Comparison of ENCODE assay signal across 8 mouse cellular contexts in the genomic region with DNA sequence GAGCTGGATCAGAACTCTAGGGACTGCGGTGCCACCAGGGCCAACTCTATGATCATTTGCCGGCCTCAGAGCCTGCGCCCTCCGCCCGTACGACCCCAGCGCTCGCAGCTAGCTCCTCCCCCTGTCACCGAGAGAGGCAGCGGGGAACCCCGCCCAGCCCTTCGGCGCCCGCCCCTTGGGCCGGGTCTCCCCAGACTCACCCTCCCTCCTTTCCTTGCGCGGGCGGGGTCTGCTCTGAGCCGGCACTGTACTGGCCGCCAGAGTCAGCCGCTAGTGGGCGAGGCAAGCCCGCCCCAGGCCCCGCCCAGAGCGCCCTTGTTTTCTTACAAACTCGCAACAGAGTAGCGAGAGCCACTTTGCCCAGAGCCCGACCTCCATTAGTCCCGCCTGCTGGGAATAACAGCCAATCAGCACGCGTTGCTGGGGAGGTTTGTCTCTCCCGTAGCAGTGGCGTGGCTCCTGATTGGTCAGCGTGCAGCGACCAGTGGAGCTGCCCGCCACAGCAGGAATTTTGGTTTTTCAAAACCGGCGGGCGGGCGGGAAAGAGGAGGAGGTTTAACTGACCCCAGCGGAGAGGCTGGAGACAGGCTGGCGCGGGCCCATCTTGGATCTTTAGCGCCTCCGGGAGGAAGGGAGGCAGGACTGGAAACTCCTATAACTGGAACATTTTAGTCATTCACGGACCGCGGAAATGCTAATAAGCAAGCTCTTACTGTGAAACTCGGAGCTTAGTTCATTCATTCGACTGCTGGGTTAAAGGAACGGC. TPM values are rescaled to one million over a fixed set of nuclear protein-coding genes. Genes with fewer than 3 reads are reported as not detected.
DNase-seq lines count a peak whose midpoint lies in the region; ATAC-seq lines count a peak whose summit lies in the region.

A gene (minus strand): TSS at position 386 of the 766 bp plus-strand sequence.

- peak; percentile 100 for DNase-seq in adipocyte (ENCODE audit: low spot score)
- peak; percentile 100 for DNase-seq in embryo, embryonic 10 days (ENCODE audit: low spot score)
- peak; percentile 98 for DNase-seq in gastrocnemius, postnatal 10 days
- peak; percentile 100 for DNase-seq in induced T-regulatory cell, adult 2 months (ENCODE audit: low read depth)
- peak; percentile 99 to 100 for DNase-seq in left cerebral cortex, adult 9 months (ENCODE audit: low spot score in 2 of 2)
- peak; percentile 99 for DNase-seq in right cerebral cortex, postnatal 14 days
- peak; percentile 100 for DNase-seq in urinary bladder, postnatal 36 days (ENCODE audit: low spot score in 2 of 2)

- ATAC-seq in megakaryocyte progenitor cell, adult 5-6 weeks (replicated peaks; ENCODE audit: poor library complexity) = peak; percentile 65

RNA-seq across cellular contexts. Expression of the gene that starts here (rescaled TPM):
- total RNA-seq in gastrocnemius, postnatal 10 days (2021) = 10 to 100 TPM; 14.2 to 16.1 TPM
- 24.1 and 24.3 TPM in 2 replicates for total RNA-seq in megakaryocyte progenitor cell, adult 5-6 weeks (2015)
- 11.2 and 16.1 TPM in 2 replicates for total RNA-seq in megakaryocyte progenitor cell, adult 5-6 weeks (2017)

Comparison
In these comparisons a context has a peak if more than half of its experiments do, and no peak if none do; other contexts are left out.
1. Peak in every context shown above with its lines: DNase-seq and ATAC-seq.